Mouse (Mus musculus) kidney, postnatal 14 days (tissue): ENCODE data around the gene Smarca4.
"Not testable (repeated sequence)": the region's sequence is repeated elsewhere in the genome, so short reads cannot be mapped to it uniquely, and the experiment has no call there.

Source experiments
- DNase-seq: peaks from one replicate; pipeline ENCODE4 v3.0.0; 2022; ENCODE audit warnings: mixed read lengths

Gene Smarca4

DNA sequence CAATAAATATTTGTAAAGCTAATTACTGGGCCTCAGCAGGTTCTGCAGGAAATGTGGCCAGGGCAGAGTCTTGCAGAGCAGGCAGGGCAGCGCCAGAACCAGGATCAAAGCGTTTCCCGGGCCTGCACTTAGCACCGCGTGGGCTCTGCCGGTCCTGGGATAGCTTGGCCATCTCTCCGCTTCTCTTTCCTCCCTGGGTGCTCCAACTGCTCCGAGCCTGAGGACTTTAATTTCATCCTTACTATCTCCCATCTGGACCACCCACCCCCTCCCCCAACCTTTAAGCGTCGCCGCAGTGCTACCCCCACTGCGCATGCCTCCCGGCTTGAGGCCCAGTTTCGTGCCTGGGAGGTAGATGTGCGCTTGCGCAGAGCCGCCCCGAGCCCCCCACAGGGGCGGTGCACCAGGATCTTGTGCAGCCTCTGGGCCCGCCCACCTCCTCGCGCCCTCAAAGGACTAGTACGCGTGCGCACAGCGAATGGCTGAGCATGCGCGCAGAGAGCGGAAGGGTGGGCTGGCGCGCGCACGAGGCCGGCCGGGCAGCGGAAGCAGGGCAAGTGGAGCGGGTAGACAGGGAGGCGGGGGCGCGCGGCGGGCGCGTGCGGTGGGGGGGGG, at the start of gene Smarca4:
TSS of gene Smarca4 (plus strand) at position 553 of the 615 bp plus-strand sequence.
- DNase-seq, result peak; percentile 100

DNA sequence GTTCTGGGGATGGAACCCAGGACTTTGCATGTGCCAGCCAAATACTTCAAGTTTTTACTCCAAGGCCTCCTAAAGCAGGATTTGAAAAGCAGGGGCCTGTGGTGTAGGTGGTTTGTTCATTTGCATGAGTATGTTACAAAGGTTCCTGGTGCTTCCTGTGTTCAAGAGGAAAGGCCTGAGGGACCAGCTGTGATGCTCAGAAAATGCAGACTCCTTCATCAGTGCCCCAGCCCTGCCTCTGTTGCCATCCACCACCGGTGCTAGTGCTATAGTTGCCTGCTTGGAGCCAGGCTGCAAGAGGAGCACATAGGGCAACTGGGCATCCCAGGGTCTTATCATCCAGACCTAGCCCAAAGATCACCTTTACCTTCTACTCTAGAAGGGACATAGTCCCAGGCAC, 49.4 kb upstream of the Smarca4 start:
- DNase-seq, result no peak

DNA sequence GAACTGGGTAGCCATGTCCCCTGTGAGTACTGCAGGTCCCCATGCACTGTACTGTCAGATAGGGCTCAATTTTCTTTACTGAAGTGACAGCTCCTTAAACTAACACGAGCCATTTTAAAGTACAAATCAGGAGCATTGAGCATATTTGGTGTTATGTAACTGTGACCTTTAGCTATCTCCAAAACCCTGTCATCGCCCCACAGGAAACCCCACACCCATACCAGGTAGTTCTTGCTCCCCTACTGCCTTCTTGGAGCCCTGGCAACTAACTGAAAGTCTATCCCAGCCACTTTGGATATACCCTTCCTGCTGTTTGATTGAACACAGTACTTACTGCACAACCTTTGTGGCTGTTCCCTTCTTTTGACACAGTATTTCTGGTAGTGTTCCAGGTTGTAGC, 48.9 kb upstream of the Smarca4 start:
- no peak for DNase-seq

DNA sequence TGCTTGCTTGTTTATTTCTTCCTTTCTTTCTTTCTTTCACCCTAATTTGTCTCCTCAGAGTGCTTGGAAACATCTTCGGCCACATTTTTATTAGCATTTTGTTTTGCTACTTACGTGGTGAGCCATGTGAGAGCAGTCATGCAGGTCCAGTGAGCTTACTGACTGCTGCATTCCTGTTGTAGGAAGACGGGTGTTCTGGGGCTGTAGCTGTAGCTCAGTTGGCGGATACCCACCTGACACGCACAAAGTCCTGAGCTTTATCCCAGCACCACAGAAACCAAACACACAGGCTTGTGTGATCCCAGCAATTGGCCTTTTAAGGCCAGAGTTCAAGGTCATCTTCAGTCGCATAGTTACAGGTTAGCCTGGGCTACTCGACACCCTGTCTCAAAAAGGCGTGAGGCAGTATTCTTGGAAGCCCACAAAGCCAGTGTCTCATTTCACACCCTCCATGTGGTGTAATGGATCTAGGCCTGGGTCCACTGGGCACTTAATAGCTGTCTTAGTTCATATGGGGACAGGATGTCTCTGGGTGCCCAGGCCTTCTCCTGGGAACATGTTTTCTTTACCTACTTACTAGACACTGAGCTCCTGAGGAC, 47.2 kb upstream of the Smarca4 start:
- no peak for DNase-seq

DNA sequence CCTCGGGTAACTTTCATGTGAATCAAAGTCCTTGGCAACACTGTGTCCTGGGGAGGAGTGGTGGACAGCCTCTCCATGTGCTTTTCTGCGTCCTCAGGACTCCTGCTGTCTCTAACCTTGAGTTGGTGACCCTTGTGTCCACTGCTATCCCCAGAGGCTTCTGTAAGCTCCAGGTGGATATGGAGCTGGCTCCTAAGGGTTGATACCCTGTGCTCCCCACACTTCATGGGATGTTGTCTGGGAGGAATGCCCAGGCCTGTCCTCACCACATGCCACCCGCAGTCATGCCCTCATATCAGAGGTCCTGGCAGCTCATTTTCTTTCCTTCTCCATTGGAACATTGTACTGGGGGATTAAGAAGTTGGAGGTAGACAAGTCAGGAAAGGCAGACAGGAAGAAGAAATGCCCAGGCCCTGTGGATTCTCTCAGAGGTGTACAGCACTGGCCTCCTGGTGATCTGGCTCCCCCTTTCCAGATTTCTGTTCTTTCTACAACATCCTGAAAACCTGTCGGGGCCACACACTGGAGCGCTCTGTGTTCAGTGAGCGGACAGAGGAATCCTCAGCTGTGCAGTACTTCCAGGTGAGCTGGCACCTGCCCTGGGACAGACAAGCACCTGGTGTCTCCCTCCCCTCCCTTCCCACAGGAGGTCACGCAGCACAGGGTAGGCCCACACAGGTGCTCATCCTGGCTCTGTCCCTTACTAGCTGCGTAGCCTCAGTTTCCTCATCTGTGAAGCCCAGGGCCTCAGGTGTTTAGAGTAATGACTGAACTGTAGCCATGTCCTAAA, 41.8 kb upstream of the Smarca4 start:
- no peak for DNase-seq

DNA sequence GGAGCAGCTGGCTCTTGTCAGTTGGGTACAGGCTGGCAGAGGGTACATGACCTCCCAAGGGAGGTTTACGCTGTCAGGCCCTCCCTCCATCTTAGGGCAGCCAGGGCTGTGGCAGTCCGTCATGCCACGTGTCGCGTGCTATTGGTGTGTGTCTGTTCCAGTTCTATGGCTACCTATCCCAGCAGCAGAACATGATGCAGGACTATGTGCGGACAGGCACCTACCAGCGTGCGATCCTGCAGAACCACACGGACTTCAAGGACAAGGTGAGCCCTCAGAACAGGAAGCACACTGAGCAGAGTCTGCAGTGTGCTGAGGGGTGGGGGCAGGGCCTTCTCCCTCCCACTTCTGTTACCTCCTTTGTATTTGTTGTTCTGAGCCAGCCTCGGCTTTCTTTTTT, 40.7 kb upstream of the Smarca4 start:
- no peak for DNase-seq

DNA sequence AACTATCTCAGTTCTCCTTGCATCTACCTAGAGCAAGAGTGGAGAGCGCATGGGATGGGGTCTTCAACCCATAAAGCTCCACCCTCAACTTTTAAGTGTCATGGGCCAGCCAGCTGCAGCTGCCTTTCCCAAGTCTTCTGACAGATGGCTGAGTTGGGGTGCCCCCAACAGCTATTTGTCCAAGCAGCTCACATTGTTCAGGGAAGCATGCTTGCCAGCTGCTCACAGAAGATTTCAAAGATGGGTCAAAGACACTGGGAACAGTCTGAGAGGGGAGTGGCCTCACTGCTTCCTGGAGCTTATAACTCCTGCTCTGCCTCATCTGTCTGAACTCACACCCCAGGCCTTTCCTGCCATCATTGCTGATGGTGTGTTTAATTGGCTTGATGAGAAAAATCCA, 39.7 kb upstream of the Smarca4 start:
- DNase-seq, result no peak

DNA sequence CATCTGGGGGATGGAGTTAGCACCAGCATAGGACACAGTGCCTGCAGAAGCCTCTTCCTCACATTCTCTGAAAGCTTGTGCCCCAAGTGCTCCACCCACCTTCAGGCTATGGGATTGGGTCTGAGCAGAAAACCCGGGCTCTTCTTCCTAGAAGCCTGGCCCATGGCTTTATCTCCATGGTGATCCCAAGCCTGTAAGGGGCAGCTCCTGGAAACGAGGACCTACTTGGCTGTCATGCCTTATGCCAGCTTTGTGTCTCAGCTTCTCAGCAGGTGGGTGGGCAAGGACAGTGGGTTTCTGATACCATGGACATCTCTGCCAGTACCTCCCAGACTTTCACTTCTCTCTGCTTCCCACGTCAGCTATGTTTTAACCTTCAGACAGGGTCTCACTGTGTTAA, 37.7 kb upstream of the Smarca4 start:
- DNase-seq, result no peak

DNA sequence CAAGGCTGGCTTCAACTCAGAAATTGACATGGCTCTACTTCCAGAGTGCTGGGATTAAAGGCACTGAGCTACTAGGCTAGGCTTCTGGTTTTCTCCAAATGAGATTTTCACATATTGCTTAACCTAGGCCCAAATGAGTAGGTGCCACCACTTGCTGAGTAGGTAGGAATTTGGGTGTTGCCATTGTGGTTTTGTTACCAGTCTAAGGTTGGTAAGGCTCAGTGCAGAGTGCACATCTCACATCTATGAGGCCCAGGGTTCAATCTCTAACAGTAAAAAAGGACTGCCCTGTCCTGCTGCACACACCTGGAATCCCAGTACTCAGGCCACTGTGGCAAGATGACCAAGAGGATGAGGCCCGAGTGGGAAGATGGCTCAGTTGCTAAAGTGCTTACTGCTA, 30.6 kb upstream of the Smarca4 start:
- no peak for DNase-seq

DNA sequence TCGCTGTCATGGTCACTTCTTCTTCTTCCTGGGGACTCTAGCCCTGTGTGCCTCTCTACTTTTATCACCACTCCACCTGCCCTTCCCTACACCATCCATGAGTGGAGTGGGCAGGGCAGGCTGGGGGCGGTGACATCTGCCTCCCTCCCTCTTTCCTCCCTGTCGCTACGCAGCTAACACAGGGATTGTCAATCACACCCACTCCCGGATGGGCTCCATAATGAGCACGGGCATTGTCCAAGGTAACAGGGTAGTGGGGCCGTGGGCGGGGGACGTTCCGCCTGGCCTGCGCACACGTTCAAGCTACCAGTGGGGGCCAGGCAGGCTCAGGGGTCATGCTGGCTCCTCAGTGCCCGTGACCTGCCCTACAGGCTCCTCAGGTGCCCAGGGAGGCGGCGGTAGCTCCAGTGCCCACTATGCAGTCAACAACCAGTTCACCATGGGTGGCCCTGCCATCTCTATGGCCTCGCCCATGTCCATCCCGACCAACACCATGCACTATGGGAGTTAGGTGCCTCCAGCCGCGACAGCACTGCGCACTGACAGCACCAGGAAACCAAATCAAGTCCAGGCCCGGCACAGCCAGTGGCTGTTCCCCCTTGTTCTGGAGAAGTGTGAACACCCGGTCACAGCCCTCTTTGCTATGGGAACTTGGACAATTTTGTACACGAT, 28.2 kb upstream of the Smarca4 start:
- DNase-seq, result no peak

DNA sequence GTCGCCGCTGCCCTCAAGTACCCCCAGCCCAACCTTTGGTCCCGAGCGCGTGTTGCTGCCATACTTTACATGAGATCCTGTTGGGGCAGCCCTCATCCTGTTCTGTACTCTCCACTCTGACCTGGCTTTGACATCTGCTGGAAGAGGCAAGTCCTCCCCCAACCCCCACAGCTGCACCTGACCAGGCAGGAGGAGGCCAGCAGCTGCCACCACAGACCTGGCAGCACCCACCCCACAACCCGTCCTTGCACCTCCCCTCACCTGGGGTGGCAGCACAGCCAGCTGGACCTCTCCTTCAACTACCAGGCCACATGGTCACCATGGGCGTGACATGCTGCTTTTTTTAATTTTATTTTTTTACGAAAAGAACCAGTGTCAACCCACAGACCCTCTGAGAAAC, 27.6 kb upstream of the Smarca4 start:
- DNase-seq, result no peak

DNA sequence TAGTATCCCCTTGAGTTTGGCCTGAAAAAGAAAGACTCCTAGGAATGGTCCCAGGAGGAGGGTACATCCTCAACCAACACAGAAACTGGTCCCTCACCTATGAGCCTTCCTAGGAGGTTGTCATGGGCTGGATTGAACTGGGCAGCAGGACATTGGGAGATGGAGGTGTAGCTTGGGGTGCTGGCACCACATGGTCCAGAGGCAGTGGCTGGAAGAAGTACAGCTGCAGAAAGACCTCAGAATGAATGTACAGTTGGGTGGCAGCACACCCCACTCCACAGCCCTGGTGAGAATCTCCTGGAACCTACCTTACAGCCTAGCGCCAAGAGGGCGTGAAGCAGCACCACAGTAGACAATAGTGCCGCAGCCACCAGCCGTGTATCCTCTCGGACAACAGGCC, 26.4 kb upstream of the Smarca4 start:
- no peak for DNase-seq

DNA sequence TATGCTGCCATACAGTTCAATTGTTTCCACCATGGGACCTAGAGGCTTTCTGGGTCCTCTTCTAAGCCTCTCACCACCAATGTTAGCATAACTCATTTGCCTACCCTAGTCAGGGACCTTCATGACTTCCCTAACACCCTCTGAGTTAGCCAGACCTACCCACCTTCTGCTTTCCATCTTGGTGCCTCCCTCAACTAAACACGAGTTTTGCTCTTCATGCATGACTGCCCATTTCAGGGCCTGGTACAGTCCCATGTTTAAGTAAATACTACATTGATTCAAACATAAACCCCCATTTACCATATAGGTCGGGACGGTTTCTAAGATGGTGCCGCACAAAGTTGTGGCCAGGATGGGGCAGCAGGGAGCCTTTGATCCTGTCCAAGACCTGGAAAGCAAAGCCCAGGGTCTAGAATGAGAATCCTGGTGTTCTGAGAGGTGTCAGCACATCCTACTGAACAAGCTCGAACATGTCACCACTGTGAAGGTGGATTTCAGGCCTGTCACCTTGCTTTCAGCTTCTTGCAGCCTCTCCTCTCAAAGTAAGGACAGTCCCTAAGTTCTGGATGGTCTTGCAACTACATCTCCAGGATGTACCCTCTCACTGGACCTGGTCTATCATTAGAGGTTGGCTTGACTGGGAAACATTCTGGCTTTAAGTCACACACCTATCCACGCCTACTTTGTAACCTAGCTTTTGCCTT, 24.7 kb upstream of the Smarca4 start:
- DNase-seq, result no peak

DNA sequence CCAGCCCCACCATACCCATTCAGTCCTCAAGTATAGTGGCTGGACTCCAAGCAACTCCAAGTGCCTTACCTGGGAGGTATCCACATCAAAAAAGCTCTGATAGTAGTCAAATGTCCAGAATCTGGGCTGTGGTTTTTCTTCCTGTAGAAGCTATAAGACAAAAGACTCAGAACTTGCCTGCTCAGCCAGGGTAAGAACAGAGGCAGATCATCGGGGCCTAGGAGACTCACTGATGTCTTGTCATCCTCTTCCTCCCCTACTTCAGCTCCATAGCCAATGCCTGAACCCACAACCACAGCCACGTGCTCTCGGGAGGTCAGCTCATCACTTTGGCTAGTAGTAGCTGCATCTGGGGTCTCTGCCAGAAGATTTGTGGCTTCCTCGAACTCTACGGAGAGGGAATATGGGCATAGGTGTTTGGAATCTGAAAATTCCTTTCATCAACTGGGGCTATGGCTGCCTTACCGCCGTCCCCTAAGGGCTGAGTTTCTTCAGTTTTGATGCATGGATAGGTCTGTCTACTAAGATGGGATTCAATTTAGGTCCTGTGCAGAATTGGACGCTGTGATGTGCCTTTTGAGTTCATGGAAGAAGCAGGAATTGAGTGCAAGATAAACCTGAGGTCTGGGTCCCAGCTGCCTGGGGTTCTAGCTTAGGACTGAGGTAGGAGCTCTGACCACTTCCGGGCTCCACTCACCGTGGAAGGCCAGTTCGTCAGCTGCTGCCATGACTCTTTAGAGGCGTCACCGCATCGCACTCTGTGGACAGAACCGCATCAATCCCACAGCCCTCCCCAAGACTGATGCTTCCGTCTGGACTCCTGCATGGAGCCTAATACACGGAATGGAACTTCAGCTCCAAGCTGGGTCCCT, 23.9 kb upstream of the Smarca4 start:
- DNase-seq, result no peak

DNA sequence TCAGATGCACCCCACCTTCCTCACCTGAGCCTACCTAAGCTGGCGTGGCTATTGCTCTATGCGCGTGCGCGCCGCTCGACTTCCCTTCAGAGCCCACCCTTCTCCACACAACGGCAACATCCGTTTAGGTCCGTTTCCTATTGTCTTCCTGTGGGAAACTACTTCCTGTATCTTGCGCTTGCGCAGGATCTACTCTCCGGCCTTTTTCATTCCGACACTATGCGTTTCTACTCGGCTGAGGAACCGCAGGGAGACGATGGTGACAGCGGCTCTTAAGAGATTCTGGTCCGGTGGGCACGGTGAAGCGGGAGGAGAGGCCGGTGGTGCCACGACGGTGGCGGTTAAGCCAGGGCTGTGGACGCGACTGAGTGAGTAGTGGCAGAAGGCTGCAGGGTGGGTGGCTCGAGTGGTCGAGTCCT, 23.3 kb upstream of the Smarca4 start, which contains the start of the genes Timm29 and Yipf2:
TSS of gene Timm29 (plus strand) at position 20 of the 419 bp plus-strand sequence.
TSS of gene Yipf2 (minus strand) at position 126 of the 419 bp plus-strand sequence.
- peak; percentile 95 for DNase-seq

DNA sequence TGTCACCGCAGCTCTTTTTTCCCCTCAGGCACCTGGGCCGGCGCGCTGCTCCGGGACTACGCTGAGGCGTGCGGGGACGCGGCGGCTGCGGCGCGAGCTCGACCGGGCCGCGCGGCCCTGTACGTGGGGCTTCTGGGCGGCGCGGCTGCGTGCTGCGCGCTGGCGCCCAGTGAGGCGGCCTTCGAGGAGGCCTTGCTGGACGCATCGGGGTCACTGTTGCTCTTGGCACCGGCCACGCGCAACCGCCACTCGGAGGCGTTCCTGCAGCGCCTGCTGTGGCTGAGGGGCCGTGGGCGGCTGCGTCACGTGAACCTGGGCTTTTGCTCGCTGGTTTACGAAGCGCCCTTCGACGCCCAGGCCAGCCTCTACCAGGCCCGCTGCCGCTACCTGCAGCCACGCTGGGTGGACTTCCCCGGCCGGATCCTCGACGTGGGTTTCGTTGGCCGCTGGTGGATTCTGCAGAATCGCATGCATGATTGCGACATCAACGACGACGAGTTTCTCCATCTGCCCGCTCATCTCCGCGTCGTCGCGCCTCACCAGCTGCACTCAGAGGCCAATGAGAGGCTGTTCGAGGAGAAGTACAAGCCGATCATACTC, 22.7 kb upstream of the Smarca4 start:
- DNase-seq, result peak; percentile 64

DNA sequence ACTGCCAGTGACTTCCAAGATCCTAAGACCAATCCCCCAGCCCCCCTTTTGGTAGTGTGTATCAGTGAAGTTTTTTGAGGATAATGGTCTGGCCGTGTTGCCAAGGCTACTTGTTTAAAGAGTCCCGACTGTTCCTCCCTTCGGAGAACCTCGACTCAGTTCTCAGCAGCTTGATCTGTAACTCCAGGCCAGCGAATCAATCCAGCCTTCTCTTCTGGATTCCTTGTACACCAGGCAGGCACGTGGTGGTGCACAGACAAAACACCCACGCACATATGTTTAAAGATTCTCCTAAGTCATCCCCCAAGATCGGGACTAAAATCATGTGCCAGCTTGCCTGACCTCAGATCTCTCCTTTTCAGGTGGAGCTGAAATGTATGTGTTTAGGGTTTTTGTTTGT, 21.6 kb upstream of the Smarca4 start:
- DNase-seq, result not testable (repeated sequence)

DNA sequence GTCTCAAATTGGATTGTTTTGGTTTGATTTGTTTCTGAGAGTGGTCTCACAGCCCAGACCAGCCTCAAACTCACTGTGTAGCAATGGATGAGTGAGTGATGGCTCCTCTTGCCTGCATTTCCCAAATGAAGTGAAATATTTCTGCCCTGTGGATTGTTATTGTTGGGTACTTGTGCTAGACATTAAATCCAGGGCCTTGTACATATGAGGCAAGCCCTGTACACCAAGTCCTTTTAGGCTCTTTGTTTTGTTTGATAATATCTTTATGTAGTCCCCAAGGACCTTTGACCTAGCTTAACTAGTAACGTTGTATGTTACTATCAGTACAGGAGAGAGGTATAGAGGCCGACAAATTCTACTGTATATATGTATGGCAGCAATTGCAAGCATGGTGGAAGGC, 21.1 kb upstream of the Smarca4 start:
- DNase-seq, result no peak

DNA sequence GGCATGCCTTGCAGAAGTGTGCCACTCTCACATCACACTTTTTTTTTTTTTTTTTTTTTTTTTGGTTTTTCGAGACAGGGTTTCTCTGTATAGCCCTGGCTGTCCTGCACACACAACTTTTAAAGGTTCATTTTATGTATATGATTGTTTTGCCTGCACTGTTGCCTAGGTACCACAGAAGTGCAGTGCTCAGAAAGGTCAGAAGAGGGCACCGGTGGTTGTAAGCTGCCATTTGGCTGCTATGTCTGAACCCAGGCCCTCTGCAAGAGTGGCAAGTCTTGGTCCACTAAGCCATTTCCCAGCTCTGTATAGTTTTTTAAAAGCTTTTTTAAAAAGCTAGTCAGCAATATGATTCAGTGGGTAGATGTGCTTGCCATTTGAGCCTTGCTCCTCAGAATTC, 17.8 kb upstream of the Smarca4 start:
- no peak for DNase-seq

DNA sequence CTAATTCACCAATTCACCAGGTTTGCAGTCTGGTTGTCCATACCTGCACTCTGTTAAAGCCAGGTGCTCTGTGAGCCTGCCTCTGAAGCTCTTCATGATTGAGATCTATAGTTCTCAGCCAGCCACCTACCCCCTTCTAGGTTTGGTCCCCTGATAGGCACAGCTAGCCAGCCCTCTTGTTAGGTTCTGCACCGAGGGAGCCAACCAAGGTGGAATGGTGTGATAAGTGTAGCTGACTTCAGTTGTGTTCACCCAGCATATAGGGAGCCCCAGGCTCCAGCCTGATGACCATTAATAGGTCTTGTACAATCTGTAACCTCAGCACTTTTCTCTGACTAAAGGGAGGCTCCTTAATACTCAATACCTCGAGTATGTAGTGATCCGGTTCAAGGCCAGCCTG, 15.8 kb upstream of the Smarca4 start:
- DNase-seq, result no peak

DNA sequence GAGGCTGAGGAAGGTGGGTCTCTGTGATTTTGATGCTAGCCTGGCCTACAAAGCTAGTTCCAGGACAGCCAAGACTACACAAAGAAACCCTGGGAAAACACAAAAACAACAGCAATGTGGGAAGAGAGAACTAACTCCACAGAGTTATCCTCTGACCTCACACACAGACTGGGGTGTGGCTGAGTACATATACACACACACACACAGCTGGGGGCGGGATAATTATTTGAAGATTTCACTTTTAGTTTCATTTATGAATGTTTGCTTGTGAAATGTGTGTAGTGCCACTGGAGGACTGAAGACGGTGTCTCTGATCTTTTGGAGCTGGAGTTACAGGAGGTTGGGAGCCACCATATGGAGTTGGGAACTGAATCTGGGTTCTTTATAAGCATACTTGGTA, 14.9 kb upstream of the Smarca4 start:
- no peak for DNase-seq
